16 mouse cellular contexts compared by ENCODE assay signal in genomic region chr7:125720370-125720769, GRCm38 (mm10). TPM values are rescaled to one million over a fixed set of nuclear protein-coding genes. Genes with fewer than 3 reads are reported as not detected.
DNase-seq lines count a peak whose midpoint lies in the region; ATAC-seq lines count a peak whose summit lies in the region.
"Had no signal": no experiment of that assay in that cellular context is flagged by ENCODE, and none has a peak within 500 bp of the region (broad histone marks: within the 10 kb centered on the region; RNA-seq: fewer than 3 reads in every experiment).

No protein-coding gene starts in this region.

- no peak overlapping the region for H3K4me2 ChIP-seq in forebrain, embryonic 15.5 days (replicated peaks)
- H3K4me2 ChIP-seq in forebrain, embryonic 12.5 days, result no peak overlapping the region
- H3K4me2 ChIP-seq in lung, embryonic 15.5 days, result no peak overlapping the region
- H3K4me2 ChIP-seq in forebrain, embryonic 16.5 days (ENCODE audit: low read length), result no peak overlapping the region
- H3K4me2 ChIP-seq: midbrain, embryonic 15.5 days; stomach, embryonic 15.5 days had no signal

- H3K36me3 ChIP-seq in forebrain, embryonic 15.5 days, result no peaks in the 10 kb centered on the region
- no peaks in the 10 kb centered on the region for H3K36me3 ChIP-seq in forebrain, embryonic 12.5 days (replicated peaks)
- no peaks in the 10 kb centered on the region for H3K36me3 ChIP-seq in lung, embryonic 15.5 days
- H3K36me3 ChIP-seq in forebrain, embryonic 16.5 days (ENCODE audit: control insufficient read depth, insufficient read depth), result no peaks in the 10 kb centered on the region
- H3K36me3 ChIP-seq: midbrain, embryonic 15.5 days; stomach, embryonic 15.5 days had no signal

- H3K4me3 ChIP-seq in forebrain, embryonic 15.5 days, result no peak overlapping the region
- no peak overlapping the region for H3K4me3 ChIP-seq in forebrain, embryonic 12.5 days (replicated peaks)
- H3K4me3 ChIP-seq in lung, embryonic 15.5 days, result no peak overlapping the region
- H3K4me3 ChIP-seq in forebrain, embryonic 16.5 days (replicated peaks; ENCODE audit: low read length), result no peak overlapping the region
- H3K4me3 ChIP-seq: erythroblast, embryonic 14.5 days; midbrain, embryonic 15.5 days; stomach, embryonic 15.5 days had no signal

- intact Hi-C loops in heart, postnatal 10 days (cut with DNase I), result no loop called here
- intact Hi-C loops in gastrocnemius, postnatal 14 days (cut with DNase I; ENCODE audit: low total_unique reads), result no loop called here

- 56% methylated on average over 5 of the region's 5 CpGs for WGBS in forebrain, embryonic 15.5 days
- WGBS in forebrain, embryonic 12.5 days, result 85% methylated on average over 5 of the region's 5 CpGs
- WGBS in lung, embryonic 15.5 days, result 54% methylated on average over 5 of the region's 5 CpGs
- WGBS in forebrain, embryonic 16.5 days, result 64% methylated on average over 5 of the region's 5 CpGs

- no peaks in the 10 kb centered on the region for H3K9me3 ChIP-seq in forebrain, embryonic 15.5 days
- H3K9me3 ChIP-seq in forebrain, embryonic 12.5 days, result no peaks in the 10 kb centered on the region
- H3K9me3 ChIP-seq in lung, embryonic 15.5 days, result no peaks in the 10 kb centered on the region
- H3K9me3 ChIP-seq in forebrain, embryonic 16.5 days (ENCODE audit: control insufficient read depth, low read length), result no peaks in the 10 kb centered on the region
- H3K9me3 ChIP-seq: midbrain, embryonic 15.5 days; stomach, embryonic 15.5 days had no signal

- no peak for ATAC-seq in forebrain, embryonic 15.5 days (replicated peaks)
- no peak for ATAC-seq in forebrain, embryonic 12.5 days (ENCODE audit: low FRiP score)
- no peak for ATAC-seq in lung, embryonic 15.5 days (ENCODE audit: borderline replicate concordance, extremely low read depth, low FRiP score, low TSS enrichment)
- ATAC-seq in forebrain, embryonic 16.5 days, result no peak
- ATAC-seq: activated CD4-positive, CD25-positive, alpha-beta regulatory T cell, adult 4 months; midbrain, embryonic 15.5 days had no signal

- peaks cover 28% of the 10 kb centered on the region for H3K4me1 ChIP-seq in forebrain, embryonic 15.5 days
- peaks cover 2% of the 10 kb centered on the region; the same call in 1 of the 2 replicates for H3K4me1 ChIP-seq in forebrain, embryonic 12.5 days
- peaks cover 28% of the 10 kb centered on the region for H3K4me1 ChIP-seq in lung, embryonic 15.5 days
- peaks cover 26% of the 10 kb centered on the region for H3K4me1 ChIP-seq in forebrain, embryonic 16.5 days (replicated peaks; ENCODE audit: control insufficient read depth, insufficient read depth, low read length)

- DNase-seq in lung, postnatal 10 days, result no peak
- peak; percentile 60 to 65 for DNase-seq in heart, postnatal 10 days
- DNase-seq in gastrocnemius, postnatal 14 days, result no peak
- DNase-seq in left cerebral cortex, adult 8-10 months (ENCODE audit: low spot score in 2 of 2), result no peak
- DNase-seq: cerebellum, postnatal 36 days; gastrocnemius, postnatal 10 days; kidney, adult 11 months; thymus, postnatal 4 days had no signal

- no peaks in the 10 kb centered on the region for H3K27me3 ChIP-seq in forebrain, embryonic 15.5 days
- no peaks in the 10 kb centered on the region for H3K27me3 ChIP-seq in forebrain, embryonic 12.5 days
- H3K27me3 ChIP-seq in lung, embryonic 15.5 days, result no peaks in the 10 kb centered on the region
- H3K27me3 ChIP-seq in forebrain, embryonic 16.5 days (replicated peaks; ENCODE audit: control insufficient read depth, insufficient read depth, low read length), result no peaks in the 10 kb centered on the region
- H3K27me3 ChIP-seq: midbrain, embryonic 15.5 days; stomach, embryonic 15.5 days had no signal

- peak overlapping the region; percentile 32; the same call in 1 of the 2 replicates for H3K27ac ChIP-seq in forebrain, embryonic 15.5 days (replicated peaks)
- H3K27ac ChIP-seq in forebrain, embryonic 12.5 days, result no peak overlapping the region
- H3K27ac ChIP-seq in lung, embryonic 15.5 days, result 0 out of 2 replicates have a peak overlapping the region, but pooled peaks have one; percentile 33
- 0 out of 2 replicates have a peak overlapping the region, but pooled peaks have one; percentile 26 for H3K27ac ChIP-seq in forebrain, embryonic 16.5 days (ENCODE audit: low read length)
- H3K27ac ChIP-seq: midbrain, embryonic 15.5 days; stomach, embryonic 15.5 days had no signal

- no peak overlapping the region for H3K9ac ChIP-seq in forebrain, embryonic 15.5 days (replicated peaks)
- no peak overlapping the region for H3K9ac ChIP-seq in forebrain, embryonic 12.5 days
- no peak overlapping the region for H3K9ac ChIP-seq in lung, embryonic 15.5 days
- no peak overlapping the region for H3K9ac ChIP-seq in forebrain, embryonic 16.5 days (replicated peaks; ENCODE audit: low read depth, low read length)
- H3K9ac ChIP-seq: midbrain, embryonic 15.5 days; stomach, embryonic 15.5 days had no signal

RNA-seq across cellular contexts. Expression of gene D430042O09Rik, which starts 12.7 kb away (rescaled TPM):
- 7.8 and 7.9 TPM in 2 replicates for polyA plus RNA-seq in forebrain, embryonic 15.5 days (2015; fragmentation: Nextera tagmentation; extraction: Ambion mirVana)
- polyA plus RNA-seq in forebrain, embryonic 12.5 days (2016; fragmentation: Nextera tagmentation; extraction: Ambion mirVana), result 9.9 and 12.2 TPM in 2 replicates
- polyA plus RNA-seq in lung, embryonic 15.5 days (2015; fragmentation: Nextera tagmentation; extraction: Ambion mirVana), result 7.5 and 8.0 TPM in 2 replicates
- polyA plus RNA-seq in forebrain, embryonic 16.5 days (2015; fragmentation: Nextera tagmentation; extraction: Ambion mirVana), result 9.5 and 10.2 TPM in 2 replicates
- 10 to 100 TPM; 14.7 to 17.3 TPM for total RNA-seq in heart, postnatal 10 days (2021)
- 1 to 10 TPM; 5.2 to 6.4 TPM for total RNA-seq in gastrocnemius, postnatal 14 days (2021)
- 10 to 100 TPM; 26.8 to 30.5 (median 28.4) TPM for total RNA-seq in left cerebral cortex, adult 8-10 months (2022)

RNA-seq across cellular contexts. Expression of gene Gtf3c1, which starts 12.8 kb away (rescaled TPM):
- polyA plus RNA-seq in forebrain, embryonic 15.5 days (2015; fragmentation: Nextera tagmentation; extraction: Ambion mirVana), result 36.8 and 39.1 TPM in 2 replicates
- polyA plus RNA-seq in forebrain, embryonic 12.5 days (2016; fragmentation: Nextera tagmentation; extraction: Ambion mirVana), result 51.4 and 53.6 TPM in 2 replicates
- 27.7 and 29.5 TPM in 2 replicates for polyA plus RNA-seq in lung, embryonic 15.5 days (2015; fragmentation: Nextera tagmentation; extraction: Ambion mirVana)
- polyA plus RNA-seq in forebrain, embryonic 16.5 days (2015; fragmentation: Nextera tagmentation; extraction: Ambion mirVana), result 40.6 and 42.4 TPM in 2 replicates
- 10 to 100 TPM; 73.5 to 87.1 TPM for total RNA-seq in heart, postnatal 10 days (2021)
- total RNA-seq in gastrocnemius, postnatal 14 days (2021), result 10 to 100 TPM; 29.9 to 31.9 TPM
- total RNA-seq in left cerebral cortex, adult 8-10 months (2022), result 100 to 1,000 TPM in 3 of 4 experiments, 10 to 100 TPM in 1; 94.0 to 105 (median 102) TPM

Comparison
In these comparisons a context has a peak if more than half of its experiments do, and no peak if none do; other contexts are left out.
1. DNase-seq: peak in heart, postnatal 10 days (2 of 2); none in lung, postnatal 10 days (single experiment), gastrocnemius, postnatal 14 days (single experiment) and left cerebral cortex, adult 8-10 months (0 of 2).